In genomic region chr13:99780751-99781460, GRCm38 (mm10) we compare ENCODE assay signal across 12 mouse cellular contexts.
DNase-seq lines count a peak whose midpoint lies in the region; ATAC-seq lines count a peak whose summit lies in the region.
"Had no signal": no experiment of that assay in that cellular context is flagged by ENCODE, and none has a peak within 500 bp of the region (broad histone marks: within the 10 kb centered on the region; RNA-seq: fewer than 3 reads in every experiment).

No protein-coding gene starts in this region.

- no peak overlapping the region for H3K4me3 ChIP-seq in embryonic facial prominence, embryonic 11.5 days (ENCODE audit: low read depth, low read length)
- no peak overlapping the region for H3K4me3 ChIP-seq in hindbrain, embryonic 13.5 days
- H3K4me3 ChIP-seq in midbrain, embryonic 11.5 days (ENCODE audit: low read depth, low read length), result no peak overlapping the region

- 0 out of 2 replicates have a peak overlapping the region, but pooled peaks have one; percentile 0 for H3K9ac ChIP-seq in embryonic facial prominence, embryonic 11.5 days (replicated peaks; ENCODE audit: low read length)
- no peak overlapping the region for H3K9ac ChIP-seq in hindbrain, embryonic 13.5 days
- H3K9ac ChIP-seq in midbrain, embryonic 11.5 days (ENCODE audit: low read length), result no peak overlapping the region

- H3K36me3 ChIP-seq in embryonic facial prominence, embryonic 11.5 days (replicated peaks; ENCODE audit: control insufficient read depth, insufficient read depth, low read depth, low read length), result no peaks in the 10 kb centered on the region
- no peaks in the 10 kb centered on the region for H3K36me3 ChIP-seq in hindbrain, embryonic 13.5 days
- H3K36me3 ChIP-seq in midbrain, embryonic 11.5 days (ENCODE audit: control insufficient read depth, insufficient read depth, low read length), result no peaks in the 10 kb centered on the region
- H3K36me3 ChIP-seq: G1E had no signal

- no peaks in the 10 kb centered on the region for H3K9me3 ChIP-seq in embryonic facial prominence, embryonic 11.5 days (replicated peaks; ENCODE audit: control insufficient read depth, low read length)
- H3K9me3 ChIP-seq in hindbrain, embryonic 13.5 days, result no peaks in the 10 kb centered on the region
- H3K9me3 ChIP-seq in midbrain, embryonic 11.5 days (ENCODE audit: control insufficient read depth, low read length), result no peaks in the 10 kb centered on the region

- H3K27me3 ChIP-seq in embryonic facial prominence, embryonic 11.5 days (ENCODE audit: control insufficient read depth, insufficient read depth, low read length), result no peaks in the 10 kb centered on the region
- H3K27me3 ChIP-seq in hindbrain, embryonic 13.5 days, result no peaks in the 10 kb centered on the region
- no peaks in the 10 kb centered on the region for H3K27me3 ChIP-seq in midbrain, embryonic 11.5 days (ENCODE audit: control insufficient read depth, insufficient read depth, low read length)

- 15% methylated on average over 16 of the region's 16 CpGs for WGBS in embryonic facial prominence, embryonic 11.5 days
- 11% methylated on average over 16 of the region's 16 CpGs for WGBS in hindbrain, embryonic 13.5 days
- 22% methylated on average over 16 of the region's 16 CpGs for WGBS in midbrain, embryonic 11.5 days

- peak overlapping the region; percentile 11; the same call in 1 of the 2 replicates for H3K4me2 ChIP-seq in embryonic facial prominence, embryonic 11.5 days (ENCODE audit: low read depth, low read length)
- H3K4me2 ChIP-seq in hindbrain, embryonic 13.5 days, result peak overlapping the region; percentile 42
- H3K4me2 ChIP-seq in midbrain, embryonic 11.5 days, result peak overlapping the region; percentile 24; the same call in 1 of the 2 replicates

- H3K4me1 ChIP-seq in embryonic facial prominence, embryonic 11.5 days (ENCODE audit: control insufficient read depth, insufficient read depth, low read length), result no peaks in the 10 kb centered on the region
- peaks cover 29% of the 10 kb centered on the region for H3K4me1 ChIP-seq in hindbrain, embryonic 13.5 days (replicated peaks)
- peaks cover 12% of the 10 kb centered on the region for H3K4me1 ChIP-seq in midbrain, embryonic 11.5 days (ENCODE audit: control insufficient read depth, insufficient read depth, low read length)

- no peak overlapping the region for H3K27ac ChIP-seq in embryonic facial prominence, embryonic 11.5 days (replicated peaks; ENCODE audit: low read depth, low read length)
- H3K27ac ChIP-seq in hindbrain, embryonic 13.5 days, result peak overlapping the region; percentile 72
- peak overlapping the region; percentile 62 for H3K27ac ChIP-seq in midbrain, embryonic 11.5 days (ENCODE audit: low read depth, low read length)

- peak; percentile 40 for DNase-seq in brain, adult 2 months (ENCODE audit: low read depth, low spot score)
- DNase-seq in embryonic facial prominence, embryonic 11.5 days (ENCODE audit: low spot score), result peak; percentile 85
- peak; percentile 91 for DNase-seq in midbrain, embryonic 11.5 days (ENCODE audit: low spot score, missing footprints)
- DNase-seq in adrenal gland, adult (ENCODE audit: inconsistent age in 2 of 2, low spot score in 1 of 2), result no peak
- DNase-seq in gastrocnemius, postnatal 25 days, result no peak
- no peak for DNase-seq in urinary bladder, postnatal 25 days (ENCODE audit: low spot score)
- no peak for DNase-seq in right cerebral cortex, postnatal 4 days
- DNase-seq: adrenal gland, postnatal 25 days; gastrocnemius, postnatal 36 days had no signal

- ATAC-seq in embryonic facial prominence, embryonic 11.5 days (replicated peaks; ENCODE audit: insufficient number of reproducible peaks, low FRiP score, low TSS enrichment, low read depth), result peak; percentile 52; the same call in 1 of the 2 replicates
- ATAC-seq in hindbrain, embryonic 13.5 days (ENCODE audit: low FRiP score), result peak; percentile 59; the same call in 1 of the 2 replicates
- peak; percentile 64 for ATAC-seq in midbrain, embryonic 11.5 days (ENCODE audit: low FRiP score)
- ATAC-seq: lung, postnatal 0 days had no signal

Comparison
In these comparisons a context has a peak if more than half of its experiments do, and no peak if none do; other contexts are left out.
1. DNase-seq: peak in brain, adult 2 months (single experiment), embryonic facial prominence, embryonic 11.5 days (single experiment) and midbrain, embryonic 11.5 days (single experiment); none in adrenal gland, adult (0 of 2), gastrocnemius, postnatal 25 days (single experiment), urinary bladder, postnatal 25 days (single experiment) and right cerebral cortex, postnatal 4 days (single experiment).
2. Peak in every context shown above with its lines, with median percentiles within 50 percentile points of each other: ATAC-seq and H3K4me2 ChIP-seq.